Mouse (Mus musculus) splenic B cell, adult 2 months (primary cell): ENCODE measurements at regions not wholly inside any gene's neighbourhood (a gene's known extent, or its start where the extent isn't known, plus 50 kb on each side); places are given as distances from the start of the nearest gene placed in this dataset.

Source experiments
- DNase-seq: peaks from one replicate; pipeline ENCODE4 v3.0.0-alpha.2; 2011; ENCODE audit warnings: low read depth, low spot score
- H3K27me3 ChIP-seq: 2 replicates; pipeline ENCODE4 v1.6.1; 2012; ENCODE audit warnings: mild to moderate bottlenecking, low read length, moderate library complexity, mixed read lengths; ENCODE audit not compliant: control insufficient read depth, poor library complexity, insufficient read depth, severe bottlenecking
- H3K36me3 ChIP-seq: 2 replicates; pipeline ENCODE4 v1.6.1; 2012; ENCODE audit warnings: mild to moderate bottlenecking, low read length, moderate library complexity, mixed read lengths; ENCODE audit not compliant: control insufficient read depth, poor library complexity, insufficient read depth, severe bottlenecking

- Histone ChIP-seq H3K27me3 (no peaks in the 10 kb centered on the region), H3K36me3 (no peaks in the 10 kb centered on the region)
- DNase-seq, result no peak
Observed at GRCm38 (mm10) chr11:111545291-111545690, 479.3 kb downstream of the Kcnj2 start.

GRCm38 (mm10) chr11:111555131-111555530 is 489.2 kb downstream of the Kcnj2 start:
- no peak for DNase-seq
- H3K36me3 ChIP-seq, result no peaks in the 10 kb centered on the region
- no peaks in the 10 kb centered on the region for H3K27me3 ChIP-seq

GRCm38 (mm10) chr11:111555615-111556014 is 489.7 kb downstream of the Kcnj2 start:
- Histone ChIP-seq H3K27me3 (no peaks in the 10 kb centered on the region), H3K36me3 (no peaks in the 10 kb centered on the region)
- no peak for DNase-seq

GRCm38 (mm10) chr11:111558302-111559140 is 492.6 kb downstream of the Kcnj2 start:
- Histone ChIP-seq H3K36me3 (no peaks in the 10 kb centered on the region), H3K27me3 (no peaks in the 10 kb centered on the region)
- DNase-seq, result no peak

GRCm38 (mm10) chr11:111563171-111563570 is 497.2 kb downstream of the Kcnj2 start:
- Histone ChIP-seq H3K27me3 (no peaks in the 10 kb centered on the region), H3K36me3 (no peaks in the 10 kb centered on the region)
- no peak for DNase-seq

GRCm38 (mm10) chr11:111568041-111568440 is 502.1 kb downstream of the Kcnj2 start:
- Histone ChIP-seq H3K36me3 (no peaks in the 10 kb centered on the region), H3K27me3 (no peaks in the 10 kb centered on the region)
- DNase-seq, result no peak

GRCm38 (mm10) chr11:111568876-111569275 is 502.9 kb downstream of the Kcnj2 start:
- DNase-seq, result no peak
- no peaks in the 10 kb centered on the region for H3K36me3 ChIP-seq
- no peaks in the 10 kb centered on the region for H3K27me3 ChIP-seq

- H3K27me3 ChIP-seq, result no peaks in the 10 kb centered on the region
- H3K36me3 ChIP-seq, result no peaks in the 10 kb centered on the region
- DNase-seq, result no peak
Observed at GRCm38 (mm10) chr11:111577883-111578282, 511.9 kb downstream of the Kcnj2 start.

- Histone ChIP-seq H3K27me3 (no peaks in the 10 kb centered on the region), H3K36me3 (no peaks in the 10 kb centered on the region)
- no peak for DNase-seq
Observed at GRCm38 (mm10) chr11:111582980-111583379, 517.0 kb downstream of the Kcnj2 start.

GRCm38 (mm10) chr11:111583606-111584005 is 517.6 kb downstream of the Kcnj2 start:
- H3K27me3 ChIP-seq, result no peaks in the 10 kb centered on the region
- no peaks in the 10 kb centered on the region for H3K36me3 ChIP-seq
- DNase-seq, result no peak

- H3K36me3 ChIP-seq, result no peaks in the 10 kb centered on the region
- no peaks in the 10 kb centered on the region for H3K27me3 ChIP-seq
- DNase-seq, result no peak
Observed at GRCm38 (mm10) chr11:111599456-111599855, 533.5 kb downstream of the Kcnj2 start.

- Histone ChIP-seq H3K27me3 (no peaks in the 10 kb centered on the region), H3K36me3 (no peaks in the 10 kb centered on the region)
- DNase-seq, result no peak
Observed at GRCm38 (mm10) chr11:111605146-111605545, 539.2 kb downstream of the Kcnj2 start.

GRCm38 (mm10) chr11:111610522-111611015 is 544.6 kb downstream of the Kcnj2 start:
- no peak for DNase-seq
- H3K27me3 ChIP-seq, result no peaks in the 10 kb centered on the region

GRCm38 (mm10) chr11:111643603-111644002 is 577.6 kb downstream of the Kcnj2 start:
- H3K27me3 ChIP-seq, result no peaks in the 10 kb centered on the region
- no peaks in the 10 kb centered on the region for H3K36me3 ChIP-seq
- no peak for DNase-seq

More at GRCm38 (mm10) chr11:111610522-111611015, 544.6 kb downstream of the Kcnj2 start:
- no peaks in the 10 kb centered on the region for H3K36me3 ChIP-seq

- H3K27me3 ChIP-seq, result no peaks in the 10 kb centered on the region
- peak; percentile 21 for DNase-seq
- H3K36me3 ChIP-seq, result no peaks in the 10 kb centered on the region
Observed at GRCm38 (mm10) chr11:111652882-111653281, 586.9 kb downstream of the Kcnj2 start.
